Mouse (Mus musculus) CH12.LX (cell line): Measurements from ENCODE around the gene Rnasek. TPM values are rescaled to one million over a fixed set of nuclear protein-coding genes. Genes with fewer than 3 reads are reported as not detected.

Source experiments
- DNase-seq: peaks from one replicate; pipeline ENCODE4 v3.0.0-alpha.2; 2013; ENCODE audit errors: extremely low read depth
- H3K27ac ChIP-seq: 2 replicates; pipeline ENCODE4 v1.5.1; 2012; ENCODE audit warnings: low read depth, mild to moderate bottlenecking, control low read depth, moderate library complexity; ENCODE audit not compliant: insufficient read depth
- H3K27me3 ChIP-seq: replicated peaks from 2 replicates; pipeline ENCODE3; 2012; ENCODE audit warnings: inconsistent platforms
- H3K36me3 ChIP-seq, 2 experiments: replicated peaks in 1 of 2; 2 replicates each; pipeline versions ENCODE3 to v1.6.1; 2012; ENCODE audit warnings: inconsistent platforms in 1 of 2, low read length in 1 of 2, mild to moderate bottlenecking in 1 of 2, mixed read lengths in 1 of 2, moderate library complexity in 1 of 2; ENCODE audit not compliant: control insufficient read depth in 1 of 2, insufficient read depth in 1 of 2
- H3K4me1 ChIP-seq, 2 experiments: 2 replicates each; pipeline ENCODE4 v1.6.1; 2012; ENCODE audit warnings: inconsistent platforms in 1 of 2, moderate library complexity in 1 of 2; ENCODE audit not compliant: insufficient read depth in 2 of 2, control insufficient read depth in 1 of 2
- H3K4me2 ChIP-seq: 2 replicates; pipeline ENCODE4 v1.6.1; 2012; ENCODE audit warnings: low read depth, mild to moderate bottlenecking, control low read depth; ENCODE audit not compliant: poor library complexity, insufficient read depth, severe bottlenecking
- H3K4me3 ChIP-seq, 3 experiments: fragments of 150-350 bp in 1 of 3; sonication (generic) in 1 of 3; replicated peaks in 1 of 3; 2 replicates each; pipeline versions ENCODE3 to v1.5.1; 2011 to 2012; ENCODE audit warnings: low read depth in 2 of 3, low read length in 2 of 3, mild to moderate bottlenecking in 2 of 3, moderate library complexity in 2 of 3, control low read depth in 1 of 3, improper control_type of control experiment in 1 of 3, inconsistent platforms in 1 of 3, mixed read lengths in 1 of 3; ENCODE audit not compliant: poor library complexity in 1 of 3
- H3K79me2 ChIP-seq: replicated peaks from 2 replicates; pipeline ENCODE4 v1.6.1; 2012; ENCODE audit warnings: mild to moderate bottlenecking, moderate library complexity; ENCODE audit not compliant: control insufficient read depth, poor library complexity, insufficient read depth, severe bottlenecking; ENCODE audit errors: extremely low read depth
- H3K9ac ChIP-seq: 2 replicates; pipeline ENCODE4 v1.6.1; 2012; ENCODE audit warnings: low read depth, mild to moderate bottlenecking, control low read depth, moderate library complexity; ENCODE audit not compliant: insufficient read depth
- H3K9me3 ChIP-seq: replicated peaks from 2 replicates; pipeline ENCODE3; 2012; ENCODE audit warnings: low read length, inconsistent platforms, mixed read lengths
- BHLHE40 ChIP-seq: IDR thresholded peaks from 2 replicates; pipeline ENCODE4 v1.6.1; 2011; ENCODE audit warnings: mild to moderate bottlenecking, low read depth, low read length, improper control_type of control experiment
- CHD1 ChIP-seq: IDR thresholded peaks from 2 replicates; pipeline ENCODE4 v1.6.1; 2012; ENCODE audit warnings: low read depth, low read length, improper control_type of control experiment, inconsistent platforms
- CTCF ChIP-seq, 2 experiments: IDR thresholded peaks in 1 of 2; conservative IDR thresholded peaks in 1 of 2; 2 replicates each; pipeline ENCODE4 v1.5.1; 2011 to 2012; ENCODE audit warnings: low read depth in 2 of 2, low read length in 2 of 2, improper control_type of control experiment in 1 of 2, inconsistent platforms in 1 of 2, mild to moderate bottlenecking in 1 of 2, moderate library complexity in 1 of 2
- E2F4 ChIP-seq: IDR thresholded peaks from 2 replicates; pipeline ENCODE4 v1.6.1; 2011; ENCODE audit warnings: low read depth, low read length, improper control_type of control experiment; ENCODE audit not compliant: insufficient replicate concordance
- EP300 ChIP-seq: IDR thresholded peaks from 2 replicates; pipeline ENCODE4 v1.6.1; 2011; ENCODE audit warnings: low read length, improper control_type of control experiment
- ETS1 ChIP-seq: conservative IDR thresholded peaks from 2 replicates; pipeline ENCODE4 v1.6.1; 2012; ENCODE audit warnings: low read depth, mild to moderate bottlenecking, inconsistent platforms, low read length, improper control_type of control experiment, moderate library complexity
- GABPA ChIP-seq: IDR thresholded peaks from 2 replicates; pipeline ENCODE4 v1.6.1; 2012; ENCODE audit warnings: low read depth, low read length, improper control_type of control experiment, inconsistent platforms; ENCODE audit not compliant: insufficient replicate concordance
- HCFC1 ChIP-seq: IDR thresholded peaks from 2 replicates; pipeline ENCODE4 v1.6.1; 2012; ENCODE audit warnings: low read depth, mild to moderate bottlenecking, inconsistent platforms, low read length, improper control_type of control experiment
- IRF4 ChIP-seq: IDR thresholded peaks from 2 replicates; pipeline ENCODE4 v1.6.1; 2014; ENCODE audit warnings: low read depth, mild to moderate bottlenecking, inconsistent platforms, low read length, improper control_type of control experiment
- JUN ChIP-seq: IDR thresholded peaks from 2 replicates; pipeline ENCODE4 v1.6.1; 2011; ENCODE audit warnings: low read depth, mild to moderate bottlenecking, low read length, improper control_type of control experiment, moderate library complexity; ENCODE audit not compliant: insufficient read depth
- KAT2A ChIP-seq: IDR thresholded peaks from 2 replicates; pipeline ENCODE4 v1.6.1; 2012; ENCODE audit warnings: low read length, improper control_type of control experiment, inconsistent platforms; ENCODE audit not compliant: insufficient replicate concordance
- MAX ChIP-seq: IDR thresholded peaks from 2 replicates; pipeline ENCODE4 v1.6.1; 2011; ENCODE audit warnings: low read length, improper control_type of control experiment
- MXI1 ChIP-seq: IDR thresholded peaks from 2 replicates; pipeline ENCODE4 v1.6.1; 2011; ENCODE audit warnings: mild to moderate bottlenecking, low read depth, low read length, improper control_type of control experiment
- NELFE ChIP-seq: IDR thresholded peaks from 2 replicates; pipeline ENCODE4 v1.6.1; 2011; ENCODE audit warnings: low read depth, low read length, improper control_type of control experiment
- NRF1 ChIP-seq: IDR thresholded peaks from 2 replicates; pipeline ENCODE4 v1.6.1; 2014; ENCODE audit warnings: low read depth, mild to moderate bottlenecking, inconsistent platforms, low read length, improper control_type of control experiment, moderate library complexity
- PAX5 ChIP-seq: IDR thresholded peaks from 2 replicates; pipeline ENCODE4 v1.6.1; 2012; ENCODE audit warnings: low read length, inconsistent platforms, mixed read lengths
- POLR2A ChIP-seq: IDR thresholded peaks from 2 replicates; pipeline ENCODE4 v1.6.1; 2011; ENCODE audit warnings: low read depth, mild to moderate bottlenecking, improper control_type of control experiment, low read length
- POLR2AphosphoS2 ChIP-seq: IDR thresholded peaks from 2 replicates; pipeline ENCODE4 v1.6.1; 2011; ENCODE audit warnings: low read depth, low read length, improper control_type of control experiment
- SMC3 ChIP-seq: IDR thresholded peaks from 2 replicates; pipeline ENCODE4 v1.6.1; 2011; ENCODE audit warnings: low read depth, low read length, improper control_type of control experiment
- TBP ChIP-seq: conservative IDR thresholded peaks from 2 replicates; pipeline ENCODE4 v1.6.1; 2011; ENCODE audit warnings: low read depth, low read length, improper control_type of control experiment
- TCF12 ChIP-seq: IDR thresholded peaks from 2 replicates; pipeline ENCODE4 v1.6.1; 2014; ENCODE audit warnings: low read depth, mild to moderate bottlenecking, inconsistent platforms, low read length, improper control_type of control experiment
- USF1 ChIP-seq: IDR thresholded peaks from 2 replicates; pipeline ENCODE4 v1.6.1; 2014; ENCODE audit warnings: low read depth, mild to moderate bottlenecking, inconsistent platforms, low read length, improper control_type of control experiment
- ZKSCAN1 ChIP-seq: IDR thresholded peaks from 2 replicates; pipeline ENCODE4 v1.6.1; 2012; ENCODE audit warnings: low read depth, inconsistent platforms, low read length, improper control_type of control experiment, borderline replicate concordance
- ZMIZ1 ChIP-seq: IDR thresholded peaks from 2 replicates; pipeline ENCODE4 v1.6.1; 2012; ENCODE audit warnings: low read depth, mild to moderate bottlenecking, inconsistent platforms, low read length, improper control_type of control experiment
- ZNF384 ChIP-seq: IDR thresholded peaks from 2 replicates; pipeline ENCODE4 v1.6.1; 2012; ENCODE audit warnings: low read depth, low read length, improper control_type of control experiment, inconsistent platforms
- dilution Hi-C: fragments of 300-500 bp; cut with MboI; formaldehyde crosslinking; loops from 2 replicates; pipeline ENCODE4 v1.14.3; 2020; ENCODE audit warnings: low sequenced_read_pairs; ENCODE audit not compliant: extremely low pct_unique_long_range_greater_than_20kb, extremely low pct_ligation_motif_present
- in situ Hi-C: fragments of 300-500 bp; cut with MboI; formaldehyde crosslinking; loops from 3 replicates; pipeline ENCODE4 v1.14.3; 2019; ENCODE audit warnings: low sequenced_read_pairs, low pct_ligation_motif_present, low pct_unique_long_range_greater_than_20kb, mixed read lengths
- polyA plus RNA-seq: library from polyadenylated mRNA; unstranded; fragments of >175 nt; gene quantifications from 2 replicates; pipeline ENCODE4 v1.2.1, GENCODE M21; 2012; ENCODE audit warnings: low read depth; ENCODE audit not compliant: insufficient read length
- total RNA-seq, 2 experiments: library from RNA; depleted of rRNA; stranded (reverse); fragments of 300-350 nt in 1 of 2; fragments of >200 nt in 1 of 2; gene quantifications; 2 replicates each; pipeline ENCODE4 v1.2.3; 2012 to 2014

The Rnasek gene
- total and polyA plus RNA-seq, 3 experiments: 9.1 to 91.3 (median 25.6) TPM

- no peaks in the 10 kb centered on the region for H3K79me2 ChIP-seq
- H3K9ac ChIP-seq: no peak overlapping the region
- H3K4me2 ChIP-seq: no peak overlapping the region
- no peaks in the 10 kb centered on the region for H3K27me3 ChIP-seq
- TF ChIP-seq POLR2AphosphoS2 (no peak), KAT2A (no peak), PAX5 (no peak), HCFC1 (no peak), TCF12 (no peak), CHD1 (no peak), GABPA (no peak), ZMIZ1 (no peak), TBP (no peak), ETS1 (no peak), JUN (no peak), POLR2A (no peak), E2F4 (no peak), IRF4 (no peak), MAX (no peak), EP300 (no peak), ZNF384 (no peak), SMC3 (no peak), NRF1 (no peak)
- H3K36me3 ChIP-seq: peaks cover 5 to 48% of the 10 kb centered on the region in 2 experiments
- dilution Hi-C loops (no loop called here), in situ Hi-C loops (no loop called here)
- no peak for DNase-seq
- H3K4me1 ChIP-seq: peaks cover 8 to 13% of the 10 kb centered on the region in 2 experiments; a peak in 3 of 4 replicates
- no peak overlapping the region for H3K27ac ChIP-seq
- H3K9me3 ChIP-seq: no peaks in the 10 kb centered on the region
- H3K4me3 ChIP-seq: no peak overlapping the region
Measured at GRCm38 (mm10) chr11:70214191-70214855, 25.3 kb downstream of the Rnasek start.

- no peak overlapping the region for H3K9ac ChIP-seq
- H3K4me3 ChIP-seq: no peak overlapping the region
- DNase-seq: no peak
- TF ChIP-seq CHD1 (no peak), TBP (no peak), ZKSCAN1 (no peak), KAT2A (no peak), TCF12 (no peak), JUN (no peak), NELFE (no peak), BHLHE40 (no peak), POLR2AphosphoS2 (no peak), USF1 (no peak), MXI1 (no peak), CTCF (conservative IDR thresholded peaks at IDR 0.05 in 1 of 2, IDR thresholded peaks at IDR 0.05 in 1 of 2; ENCODE audit: low read depth in 2 of 2, low read length in 2 of 2) (no peak)
- peaks cover 2 to 7% of the 10 kb centered on the region in 2 experiments; a peak in 3 of 4 replicates for H3K4me1 ChIP-seq
- H3K36me3 ChIP-seq: peaks cover 5 to 43% of the 10 kb centered on the region in 2 experiments
- no peaks in the 10 kb centered on the region for H3K9me3 ChIP-seq
- H3K4me2 ChIP-seq: no peak overlapping the region
- H3K27me3 ChIP-seq: no peaks in the 10 kb centered on the region
- in situ Hi-C loops (no loop called here), dilution Hi-C loops (no loop called here)
- no peak overlapping the region for H3K27ac ChIP-seq
- no peaks in the 10 kb centered on the region for H3K79me2 ChIP-seq
Measured at GRCm38 (mm10) chr11:70213736-70214135, 25.9 kb downstream of the Rnasek start.
